In genomic region chr7:129876202-129876851, GRCm38 (mm10) we compare ENCODE assay signal across 14 mouse cellular contexts.
DNase-seq lines count a peak whose midpoint lies in the region; ATAC-seq and TF ChIP-seq lines count a peak whose summit lies in the region.
"Had no signal": no experiment of that assay in that cellular context is flagged by ENCODE, and none has a peak within 500 bp of the region (broad histone marks: within the 10 kb centered on the region; RNA-seq: fewer than 3 reads in every experiment).

No protein-coding gene starts in this region.

- peak; percentile 13 for DNase-seq in liver, adult 2 months (ENCODE audit: extremely low read depth, low read depth, low spot score)
- peak; percentile 76 for DNase-seq in fat pad, adult 2 months (ENCODE audit: extremely low read depth, low read depth, low spot score)
- DNase-seq: cerebellum, postnatal 36 days; heart, postnatal 10 days; kidney, adult 8-10 months; right cerebral cortex, postnatal 4 days had no signal

- no peaks in the 10 kb centered on the region for H3K79me2 ChIP-seq in liver, adult 2 months (ENCODE audit: control insufficient read depth, insufficient read depth, low read length)

- WGBS in liver, adult 2 months = 46% methylated on average over 7 of the region's 7 CpGs
- WGBS in liver, embryonic 12.5 days (ENCODE audit: insufficient replicate concordance) = 73% methylated on average over 7 of the region's 7 CpGs
- 53% methylated on average over 7 of the region's 7 CpGs for WGBS in limb, embryonic 15.5 days
- 55% methylated on average over 7 of the region's 7 CpGs for WGBS in stomach, embryonic 15.5 days
- WGBS in midbrain, embryonic 15.5 days = 87% methylated on average over 7 of the region's 7 CpGs
- 91% methylated on average over 7 of the region's 7 CpGs for WGBS in hindbrain, embryonic 13.5 days

- H3K4me1 ChIP-seq in liver, adult 2 months (ENCODE audit: control insufficient read depth, insufficient read depth, low read length) = no peaks in the 10 kb centered on the region
- H3K4me1 ChIP-seq in liver, embryonic 12.5 days = no peaks in the 10 kb centered on the region
- H3K4me1 ChIP-seq in limb, embryonic 15.5 days = peaks cover 29% of the 10 kb centered on the region
- H3K4me1 ChIP-seq in stomach, embryonic 15.5 days = peaks cover 9% of the 10 kb centered on the region; the same call in 1 of the 2 replicates
- H3K4me1 ChIP-seq in midbrain, embryonic 15.5 days = no peaks in the 10 kb centered on the region
- no peaks in the 10 kb centered on the region for H3K4me1 ChIP-seq in hindbrain, embryonic 13.5 days (replicated peaks)
- H3K4me1 ChIP-seq: hindbrain, embryonic 15.5 days; liver, embryonic 15.5 days had no signal

- H3K9ac ChIP-seq in liver, adult 2 months (ENCODE audit: low read depth, low read length) = no peak overlapping the region
- H3K9ac ChIP-seq in liver, embryonic 12.5 days = no peak overlapping the region
- H3K9ac ChIP-seq in limb, embryonic 15.5 days = no peak overlapping the region
- no peak overlapping the region for H3K9ac ChIP-seq in stomach, embryonic 15.5 days
- no peak overlapping the region for H3K9ac ChIP-seq in midbrain, embryonic 15.5 days
- no peak overlapping the region for H3K9ac ChIP-seq in hindbrain, embryonic 13.5 days
- H3K9ac ChIP-seq: hindbrain, embryonic 15.5 days; liver, embryonic 15.5 days had no signal

- no peak overlapping the region for H3K4me3 ChIP-seq in liver, adult 2 months (ENCODE audit: insufficient read depth, low read depth, low read length)
- H3K4me3 ChIP-seq in liver, embryonic 12.5 days = no peak overlapping the region
- no peak overlapping the region for H3K4me3 ChIP-seq in limb, embryonic 15.5 days
- H3K4me3 ChIP-seq in stomach, embryonic 15.5 days (replicated peaks) = no peak overlapping the region
- no peak overlapping the region for H3K4me3 ChIP-seq in midbrain, embryonic 15.5 days
- H3K4me3 ChIP-seq in hindbrain, embryonic 13.5 days = no peak overlapping the region
- H3K4me3 ChIP-seq: hindbrain, embryonic 15.5 days; liver, embryonic 15.5 days had no signal

- H3K4me2 ChIP-seq in liver, embryonic 12.5 days = no peak overlapping the region
- no peak overlapping the region for H3K4me2 ChIP-seq in limb, embryonic 15.5 days
- no peak overlapping the region for H3K4me2 ChIP-seq in stomach, embryonic 15.5 days
- H3K4me2 ChIP-seq in midbrain, embryonic 15.5 days = no peak overlapping the region
- no peak overlapping the region for H3K4me2 ChIP-seq in hindbrain, embryonic 13.5 days
- H3K4me2 ChIP-seq: hindbrain, embryonic 15.5 days; liver, embryonic 15.5 days had no signal

- TF ChIP-seq CTCF in liver, adult 2 months (IDR thresholded peaks at IDR 0.05; ENCODE audit: low read depth, low read length) = no peak

- H3K27me3 ChIP-seq in liver, adult 2 months (ENCODE audit: control insufficient read depth, insufficient read depth, low read length) = no peaks in the 10 kb centered on the region
- no peaks in the 10 kb centered on the region for H3K27me3 ChIP-seq in liver, embryonic 12.5 days (replicated peaks)
- H3K27me3 ChIP-seq in limb, embryonic 15.5 days = no peaks in the 10 kb centered on the region
- H3K27me3 ChIP-seq in stomach, embryonic 15.5 days (replicated peaks) = no peaks in the 10 kb centered on the region
- H3K27me3 ChIP-seq in midbrain, embryonic 15.5 days (replicated peaks) = no peaks in the 10 kb centered on the region
- H3K27me3 ChIP-seq in hindbrain, embryonic 13.5 days = no peaks in the 10 kb centered on the region
- H3K27me3 ChIP-seq: hindbrain, embryonic 15.5 days; liver, embryonic 15.5 days had no signal

- no peak for TF ChIP-seq POLR2A in liver, adult 2 months (IDR thresholded peaks at IDR 0.05; ENCODE audit: extremely low read depth, insufficient read depth, low read length)

- H3K9me3 ChIP-seq in liver, embryonic 12.5 days (replicated peaks) = no peaks in the 10 kb centered on the region
- no peaks in the 10 kb centered on the region for H3K9me3 ChIP-seq in limb, embryonic 15.5 days
- H3K9me3 ChIP-seq in stomach, embryonic 15.5 days = no peaks in the 10 kb centered on the region
- H3K9me3 ChIP-seq in midbrain, embryonic 15.5 days = no peaks in the 10 kb centered on the region
- H3K9me3 ChIP-seq in hindbrain, embryonic 13.5 days = no peaks in the 10 kb centered on the region
- H3K9me3 ChIP-seq: hindbrain, embryonic 15.5 days; liver, embryonic 15.5 days had no signal

- H3K36me3 ChIP-seq in liver, adult 2 months (ENCODE audit: control insufficient read depth, insufficient read depth, low read length) = no peaks in the 10 kb centered on the region
- no peaks in the 10 kb centered on the region for H3K36me3 ChIP-seq in liver, embryonic 12.5 days
- H3K36me3 ChIP-seq in limb, embryonic 15.5 days = no peaks in the 10 kb centered on the region
- no peaks in the 10 kb centered on the region for H3K36me3 ChIP-seq in stomach, embryonic 15.5 days
- no peaks in the 10 kb centered on the region for H3K36me3 ChIP-seq in midbrain, embryonic 15.5 days (replicated peaks)
- no peaks in the 10 kb centered on the region for H3K36me3 ChIP-seq in hindbrain, embryonic 13.5 days
- H3K36me3 ChIP-seq: hindbrain, embryonic 15.5 days; liver, embryonic 15.5 days had no signal

- ATAC-seq in liver, embryonic 12.5 days = no peak
- no peak for ATAC-seq in limb, embryonic 15.5 days (ENCODE audit: insufficient number of reproducible peaks, low FRiP score, low TSS enrichment, low read depth)
- ATAC-seq in stomach, embryonic 15.5 days (ENCODE audit: insufficient read depth, low FRiP score, low read depth) = no peak
- ATAC-seq in midbrain, embryonic 15.5 days (replicated peaks) = no peak
- no peak for ATAC-seq in hindbrain, embryonic 13.5 days (ENCODE audit: low FRiP score)
- ATAC-seq: CD4-positive, CD25-positive, alpha-beta regulatory T cell, adult 4 months had no signal

- no peak overlapping the region for H3K27ac ChIP-seq in liver, adult 2 months (replicated peaks; ENCODE audit: insufficient read depth, low read depth, low read length)
- H3K27ac ChIP-seq in liver, embryonic 12.5 days = no peak overlapping the region
- peak overlapping the region; percentile 57 for H3K27ac ChIP-seq in limb, embryonic 15.5 days
- H3K27ac ChIP-seq in stomach, embryonic 15.5 days = peak overlapping the region; percentile 67
- H3K27ac ChIP-seq in midbrain, embryonic 15.5 days = no peak overlapping the region
- no peak overlapping the region for H3K27ac ChIP-seq in hindbrain, embryonic 13.5 days
- H3K27ac ChIP-seq: hindbrain, embryonic 15.5 days; liver, embryonic 15.5 days had no signal

Comparison
In these comparisons a context has a peak if more than half of its experiments do, and no peak if none do; other contexts are left out.
1. H3K27ac ChIP-seq: peak in limb, embryonic 15.5 days (single experiment) and stomach, embryonic 15.5 days (single experiment); none in liver, adult 2 months (single experiment), liver, embryonic 12.5 days (single experiment), midbrain, embryonic 15.5 days (single experiment) and hindbrain, embryonic 13.5 days (single experiment).